Mouse (Mus musculus): ENCODE measurements around the gene Ddx17. TPM values are rescaled to one million over a fixed set of nuclear protein-coding genes. Genes with fewer than 3 reads are reported as not detected.
A peak's percentile ranks its signal among the peaks of the same experiment; 100 is the strongest.

The Ddx17 gene
- total and polyA plus RNA-seq, 2 experiments from 2014 or later: 14.9 to 223 TPM

- ATAC-seq (ENCODE audit: insufficient read depth, low read depth): no peak
- TF ChIP-seq EP300 (IDR thresholded peaks at IDR 0.05; ENCODE audit: low read depth) (no peak), CTCF (IDR thresholded peaks at IDR 0.05; ENCODE audit: low read depth) (no peak)
Observed at GRCm38 (mm10) chr15:79545496-79545895, 1.0 kb downstream of the Ddx17 start.

GRCm38 (mm10) chr15:79543968-79544367 is 2.6 kb downstream of the Ddx17 start:
- Histone ChIP-seq H3K4me1 (ENCODE audit: control insufficient read depth, insufficient read depth) (peaks cover 9% of the 10 kb centered on the region), H3K36me3 (replicated peaks; ENCODE audit: control insufficient read depth, insufficient read depth, low read length) (peaks cover 54% of the 10 kb centered on the region), H3K4me2 (ENCODE audit: low read depth, low read length) (peak overlapping the region; percentile 85), H3K9ac (replicated peaks; ENCODE audit: low read depth, low read length) (no peak overlapping the region), H3K9me3 (replicated peaks; ENCODE audit: control insufficient read depth, low read length) (no peaks in the 10 kb centered on the region), H3K27ac (ENCODE audit: low read depth) (no peak overlapping the region), H3K4me3 (ENCODE audit: low read depth, low read length) (peak overlapping the region; percentile 84; the same call in 1 of the 2 replicates), H3K27me3 (ENCODE audit: control insufficient read depth, insufficient read depth, low read length) (no peaks in the 10 kb centered on the region)
- DNase-seq (ENCODE audit: low spot score) (no peak), ATAC-seq (ENCODE audit: insufficient read depth, low read depth) (no peak)
- TF ChIP-seq CTCF (IDR thresholded peaks at IDR 0.05; ENCODE audit: low read depth) (no peak), EP300 (IDR thresholded peaks at IDR 0.05; ENCODE audit: low read depth) (no peak)
- 74% methylated on average over 3 of the region's 3 CpGs for WGBS

More at GRCm38 (mm10) chr15:79545496-79545895, 1.0 kb downstream of the Ddx17 start:
- peak overlapping the region; percentile 85 for H3K4me2 ChIP-seq (ENCODE audit: low read depth, low read length)
- 2% methylated on average over 3 of the region's 3 CpGs for WGBS
- H3K4me1 ChIP-seq (ENCODE audit: control insufficient read depth, insufficient read depth): peaks cover 9% of the 10 kb centered on the region
- DNase-seq (ENCODE audit: low spot score): no peak
- peaks cover 39% of the 10 kb centered on the region for H3K36me3 ChIP-seq (replicated peaks; ENCODE audit: control insufficient read depth, insufficient read depth, low read length)
- H3K4me3 ChIP-seq (ENCODE audit: low read depth, low read length): peak overlapping the region; percentile 84
- peak overlapping the region; percentile 99 for H3K27ac ChIP-seq (ENCODE audit: low read depth)
- H3K9me3 ChIP-seq (replicated peaks; ENCODE audit: control insufficient read depth, low read length): no peaks in the 10 kb centered on the region
- H3K9ac ChIP-seq (replicated peaks; ENCODE audit: low read depth, low read length): peak overlapping the region; percentile 98
- H3K27me3 ChIP-seq (ENCODE audit: control insufficient read depth, insufficient read depth, low read length): no peaks in the 10 kb centered on the region

GRCm38 (mm10) chr15:79533796-79534195 is 12.7 kb downstream of the Ddx17 start:
- Histone ChIP-seq H3K9ac (replicated peaks; ENCODE audit: low read depth, low read length) (no peak overlapping the region), H3K27me3 (ENCODE audit: control insufficient read depth, insufficient read depth, low read length) (no peaks in the 10 kb centered on the region), H3K4me3 (ENCODE audit: low read depth, low read length) (no peak overlapping the region), H3K9me3 (replicated peaks; ENCODE audit: control insufficient read depth, low read length) (no peaks in the 10 kb centered on the region), H3K4me1 (ENCODE audit: control insufficient read depth, insufficient read depth) (no peaks in the 10 kb centered on the region), H3K4me2 (ENCODE audit: low read depth, low read length) (no peak overlapping the region), H3K27ac (ENCODE audit: low read depth) (no peak overlapping the region), H3K36me3 (replicated peaks; ENCODE audit: control insufficient read depth, insufficient read depth, low read length) (peaks cover 98% of the 10 kb centered on the region)
- TF ChIP-seq EP300 (IDR thresholded peaks at IDR 0.05; ENCODE audit: low read depth): no peak
- no peak for TF ChIP-seq CTCF (IDR thresholded peaks at IDR 0.05; ENCODE audit: low read depth)
- WGBS: 61% methylated on average over 3 of the region's 3 CpGs
- ATAC-seq (ENCODE audit: insufficient read depth, low read depth) (no peak), DNase-seq (ENCODE audit: low spot score) (no peak)

- ATAC-seq (ENCODE audit: insufficient read depth, low read depth): no peak
- TF ChIP-seq CTCF (IDR thresholded peaks at IDR 0.05; ENCODE audit: low read depth): no peak
- TF ChIP-seq EP300 (IDR thresholded peaks at IDR 0.05; ENCODE audit: low read depth): no peak
- Histone ChIP-seq H3K4me1 (ENCODE audit: control insufficient read depth, insufficient read depth) (no peaks in the 10 kb centered on the region), H3K4me2 (ENCODE audit: low read depth, low read length) (no peak overlapping the region), H3K27me3 (ENCODE audit: control insufficient read depth, insufficient read depth, low read length) (no peaks in the 10 kb centered on the region), H3K27ac (ENCODE audit: low read depth) (no peak overlapping the region), H3K4me3 (ENCODE audit: low read depth, low read length) (no peak overlapping the region), H3K9ac (replicated peaks; ENCODE audit: low read depth, low read length) (no peak overlapping the region), H3K36me3 (replicated peaks; ENCODE audit: control insufficient read depth, insufficient read depth, low read length) (peaks cover 86% of the 10 kb centered on the region), H3K9me3 (replicated peaks; ENCODE audit: control insufficient read depth, low read length) (no peaks in the 10 kb centered on the region)
- DNase-seq (ENCODE audit: low spot score): no peak
- 71% methylated on average over 7 of the region's 7 CpGs for WGBS
Observed at GRCm38 (mm10) chr15:79529935-79530334, 16.6 kb downstream of the Ddx17 start.

GRCm38 (mm10) chr15:79527991-79528639 is 18.4 kb downstream of the Ddx17 start:
- Histone ChIP-seq H3K9me3 (replicated peaks; ENCODE audit: control insufficient read depth, low read length) (no peaks in the 10 kb centered on the region), H3K9ac (replicated peaks; ENCODE audit: low read depth, low read length) (no peak overlapping the region), H3K4me2 (ENCODE audit: low read depth, low read length) (no peak overlapping the region), H3K27ac (ENCODE audit: low read depth) (no peak overlapping the region), H3K4me3 (ENCODE audit: low read depth, low read length) (no peak overlapping the region), H3K27me3 (ENCODE audit: control insufficient read depth, insufficient read depth, low read length) (no peaks in the 10 kb centered on the region), H3K36me3 (replicated peaks; ENCODE audit: control insufficient read depth, insufficient read depth, low read length) (peaks cover 72% of the 10 kb centered on the region), H3K4me1 (ENCODE audit: control insufficient read depth, insufficient read depth) (no peaks in the 10 kb centered on the region)
- no peak for DNase-seq (ENCODE audit: low spot score)
- 52% methylated on average over 5 of the region's 5 CpGs for WGBS
- ATAC-seq (ENCODE audit: insufficient read depth, low read depth): no peak
- TF ChIP-seq CTCF (IDR thresholded peaks at IDR 0.05; ENCODE audit: low read depth): no peak
- TF ChIP-seq EP300 (IDR thresholded peaks at IDR 0.05; ENCODE audit: low read depth): no peak

- DNase-seq (ENCODE audit: low spot score): no peak
Observed at GRCm38 (mm10) chr15:79527192-79527591, 19.3 kb downstream of the Ddx17 start.

More at GRCm38 (mm10) chr15:79527192-79527591, 19.3 kb downstream of the Ddx17 start:
- Histone ChIP-seq H3K36me3 (replicated peaks; ENCODE audit: control insufficient read depth, insufficient read depth, low read length) (peaks cover 69% of the 10 kb centered on the region), H3K9me3 (replicated peaks; ENCODE audit: control insufficient read depth, low read length) (no peaks in the 10 kb centered on the region), H3K4me1 (ENCODE audit: control insufficient read depth, insufficient read depth) (no peaks in the 10 kb centered on the region), H3K4me2 (ENCODE audit: low read depth, low read length) (no peak overlapping the region), H3K27me3 (ENCODE audit: control insufficient read depth, insufficient read depth, low read length) (no peaks in the 10 kb centered on the region), H3K4me3 (ENCODE audit: low read depth, low read length) (no peak overlapping the region), H3K27ac (ENCODE audit: low read depth) (no peak overlapping the region), H3K9ac (replicated peaks; ENCODE audit: low read depth, low read length) (no peak overlapping the region)
- 61% methylated on average over 4 of the region's 4 CpGs for WGBS
- ATAC-seq (ENCODE audit: insufficient read depth, low read depth): no peak
- TF ChIP-seq CTCF (IDR thresholded peaks at IDR 0.05; ENCODE audit: low read depth) (no peak), EP300 (IDR thresholded peaks at IDR 0.05; ENCODE audit: low read depth) (no peak)

Data from heart, postnatal 0 days (tissue).